Mouse (Mus musculus): ENCODE measurements around the gene Svep1.

Gene Svep1

GRCm38 (mm10) chr4:58206115-58206945 is at the start of gene Svep1:
Gene Svep1, minus strand, starts transcription at chr4:58206859.
- no peak for DNase-seq

- DNase-seq: peak; percentile 39
Observed at GRCm38 (mm10) chr4:58253410-58253809, 46.8 kb upstream of the Svep1 start.

DNA sequence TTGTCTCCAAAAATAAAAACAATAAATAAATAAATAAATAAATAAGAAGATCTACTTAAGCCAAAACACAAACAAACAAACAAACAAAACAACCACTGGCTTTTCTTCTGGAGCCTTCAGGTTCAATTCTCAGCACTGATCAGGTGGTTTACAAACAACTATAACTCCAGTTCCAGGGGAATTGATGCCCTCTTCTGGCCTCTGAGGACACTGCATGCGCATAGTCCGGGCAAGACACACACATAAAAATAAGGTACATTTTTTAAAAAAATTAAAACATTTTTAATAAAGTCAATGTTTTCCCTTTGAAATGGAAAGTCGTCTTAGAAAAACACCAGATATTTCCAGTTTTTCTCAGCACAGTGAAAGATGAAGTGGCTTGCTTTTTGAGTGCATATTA is 45.7 kb upstream of the Svep1 start:
- no peak for DNase-seq

GRCm38 (mm10) chr4:58245544-58245943 is 38.9 kb upstream of the Svep1 start:
- no peak for DNase-seq

DNA sequence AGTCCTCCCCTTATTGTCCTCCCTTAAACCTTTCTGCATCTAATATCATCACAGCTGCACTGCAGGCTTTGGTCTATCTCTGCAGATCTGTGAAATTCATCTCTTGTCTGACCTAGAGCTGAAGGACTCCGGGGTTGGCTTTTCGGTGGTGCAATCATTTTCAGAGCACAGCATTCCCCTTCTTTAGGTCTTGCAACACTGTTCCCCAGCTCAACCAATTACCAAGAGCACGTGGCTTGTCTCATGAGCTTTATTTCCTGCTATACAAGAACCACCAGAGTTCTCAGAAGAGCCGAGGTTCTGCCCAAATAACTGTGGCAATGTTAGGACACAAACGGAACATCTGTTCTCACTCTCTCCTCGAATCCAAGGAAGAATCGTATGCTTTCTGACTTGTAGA is 33.8 kb upstream of the Svep1 start:
- DNase-seq: no peak

DNA sequence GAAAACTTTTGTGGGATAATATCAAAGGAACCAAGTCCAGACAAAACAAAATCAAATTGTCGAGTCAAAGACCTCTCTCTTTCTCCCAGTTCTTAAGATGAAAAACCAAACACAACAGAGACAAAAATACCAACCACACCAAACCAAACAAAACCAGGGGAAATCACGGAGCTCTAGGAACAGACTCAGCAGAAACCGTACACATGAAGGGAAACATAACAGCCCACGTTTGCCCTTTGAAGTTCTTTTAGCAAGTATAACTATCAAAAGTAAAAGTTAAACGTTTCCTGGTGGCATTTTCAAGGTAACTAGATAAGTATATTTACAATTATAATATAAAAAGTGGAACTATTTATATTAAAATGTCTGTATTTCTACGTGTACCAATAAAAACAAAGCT is 29.2 kb upstream of the Svep1 start:
- no peak for DNase-seq

GRCm38 (mm10) chr4:58223499-58223898 is 16.8 kb upstream of the Svep1 start:
- DNase-seq: no peak

- no peak for DNase-seq
Observed at GRCm38 (mm10) chr4:58211374-58211773, 4.7 kb upstream of the Svep1 start.

DNA sequence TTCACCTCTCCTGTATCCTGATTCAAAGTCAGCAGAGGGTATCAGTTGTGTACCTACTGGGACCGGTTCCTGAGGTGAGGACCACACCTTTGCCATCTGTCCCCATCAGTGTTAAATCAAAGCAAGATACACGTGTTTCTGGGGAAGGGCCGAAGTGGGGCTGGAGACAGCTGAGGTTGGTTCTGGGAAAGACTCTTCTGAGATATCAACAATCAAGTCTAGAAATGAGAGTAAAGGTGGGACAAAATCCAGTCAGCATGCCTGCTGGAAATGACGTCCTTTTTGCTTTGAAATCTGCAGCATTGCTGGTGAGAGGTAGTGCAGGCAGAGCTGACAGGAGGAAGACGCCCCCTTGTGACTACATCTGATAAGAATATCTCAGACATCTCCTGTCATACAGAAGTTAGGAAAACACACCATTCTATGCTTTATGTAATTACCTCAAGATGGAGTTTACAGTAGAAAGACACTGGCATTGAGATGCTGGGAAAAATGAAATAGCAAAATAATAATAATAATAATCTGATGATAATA is 4.0 kb upstream of the Svep1 start:
- no peak for DNase-seq

- DNase-seq: no peak
Observed at GRCm38 (mm10) chr4:58205750-58206114, 927 bp downstream of the Svep1 start.

DNA sequence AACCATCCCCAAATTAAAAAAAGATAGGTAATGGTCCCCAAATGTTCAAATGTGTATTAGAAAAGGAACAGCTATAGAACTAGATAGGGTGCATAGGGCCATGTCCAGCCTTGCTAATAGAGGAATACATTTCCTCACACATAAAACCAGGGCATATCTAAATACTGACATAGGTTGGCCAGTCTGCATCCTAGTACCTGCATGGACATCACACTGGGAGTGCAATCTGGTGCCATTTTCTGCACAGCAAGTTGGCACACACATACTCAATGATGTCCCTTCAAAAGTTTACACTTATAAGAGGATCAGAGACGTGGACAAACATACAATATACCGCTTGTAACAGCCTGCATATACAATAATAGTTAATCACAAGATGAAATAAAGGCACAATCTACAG is 5.0 kb downstream of the Svep1 start:
- no peak for DNase-seq

DNA sequence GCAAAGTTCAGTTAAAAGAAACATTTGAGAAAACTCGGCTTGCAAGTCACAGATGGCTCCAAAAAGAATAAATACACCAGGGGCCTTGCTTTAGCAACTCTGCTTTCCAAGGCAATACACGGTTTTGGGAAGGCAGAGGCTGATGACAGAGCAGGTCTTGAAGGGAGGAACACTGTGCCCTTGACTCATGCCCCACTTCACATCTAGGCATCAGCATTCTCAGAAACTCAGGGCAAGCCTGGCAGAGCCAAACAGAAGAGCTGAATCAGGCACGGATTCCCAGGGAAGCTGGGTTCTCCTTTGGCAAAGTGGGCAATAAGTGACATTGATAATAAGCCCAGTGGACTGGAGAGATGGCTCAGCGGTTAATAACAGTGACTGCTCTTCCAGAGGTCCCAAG is 5.8 kb downstream of the Svep1 start:
- DNase-seq: no peak

GRCm38 (mm10) chr4:58197230-58197629 is 9.4 kb downstream of the Svep1 start:
- no peak for DNase-seq

GRCm38 (mm10) chr4:58196795-58197194 is 9.9 kb downstream of the Svep1 start:
- no peak for DNase-seq

DNA sequence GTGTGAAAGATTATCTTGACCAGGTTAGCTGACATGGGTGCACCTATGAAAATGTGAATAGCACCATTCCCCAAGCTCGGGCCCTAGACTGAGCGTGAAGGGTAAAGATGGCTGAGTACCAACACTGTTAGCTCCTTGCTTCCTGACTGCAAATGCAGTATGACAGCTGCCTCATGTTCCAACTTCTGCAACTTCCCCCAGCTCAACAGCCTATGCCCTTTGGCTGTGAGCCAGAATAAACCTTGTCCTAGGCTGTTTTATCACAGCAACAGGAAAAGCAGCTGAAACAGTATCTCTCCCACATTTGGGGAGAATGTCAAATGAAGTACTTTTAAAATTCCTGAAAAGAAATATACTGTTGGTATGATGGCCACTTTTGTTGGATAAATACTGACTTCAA is 10.7 kb downstream of the Svep1 start:
- DNase-seq: no peak

DNA sequence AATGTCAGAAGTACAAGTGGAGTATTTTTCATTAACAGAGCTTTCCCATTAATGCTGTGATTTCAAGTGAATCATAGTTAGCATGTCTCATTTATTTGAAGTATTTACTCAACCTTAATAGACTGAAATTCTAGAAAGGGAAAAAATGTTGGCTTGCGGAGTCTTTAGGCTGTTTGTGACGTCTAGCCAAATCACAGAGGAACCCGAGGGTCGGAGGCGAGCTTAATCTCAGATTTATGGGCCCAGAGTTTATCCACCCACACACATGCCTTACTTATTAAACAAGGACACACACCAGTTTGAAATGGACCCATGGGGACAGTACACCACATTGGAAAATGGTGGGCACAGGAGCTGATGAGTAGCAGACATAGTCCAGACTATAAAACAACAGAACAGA is 17.4 kb downstream of the Svep1 start:
- DNase-seq: no peak

DNA sequence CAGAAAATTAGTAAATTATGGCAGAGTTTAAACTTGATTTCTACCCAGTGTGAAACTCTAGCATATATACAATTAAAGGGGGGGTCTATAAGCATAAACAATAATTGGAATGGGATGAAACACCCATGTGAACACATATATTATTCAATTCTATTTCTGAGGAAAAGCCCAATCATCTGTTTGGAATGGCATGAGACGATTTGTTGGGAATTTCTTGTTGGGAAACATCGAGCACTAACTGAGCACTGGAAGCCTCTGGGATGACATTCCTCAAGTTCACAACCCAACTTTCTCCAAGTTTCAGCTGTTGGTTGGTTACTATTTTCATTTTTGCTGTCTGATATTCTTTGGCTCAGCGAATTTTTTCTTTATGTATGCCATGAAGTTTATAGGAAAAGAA is 21.3 kb downstream of the Svep1 start:
- DNase-seq: no peak

GRCm38 (mm10) chr4:58184681-58185341 is 21.8 kb downstream of the Svep1 start:
- no peak for DNase-seq

GRCm38 (mm10) chr4:58183897-58184296 is 22.8 kb downstream of the Svep1 start:
- no peak for DNase-seq

DNA sequence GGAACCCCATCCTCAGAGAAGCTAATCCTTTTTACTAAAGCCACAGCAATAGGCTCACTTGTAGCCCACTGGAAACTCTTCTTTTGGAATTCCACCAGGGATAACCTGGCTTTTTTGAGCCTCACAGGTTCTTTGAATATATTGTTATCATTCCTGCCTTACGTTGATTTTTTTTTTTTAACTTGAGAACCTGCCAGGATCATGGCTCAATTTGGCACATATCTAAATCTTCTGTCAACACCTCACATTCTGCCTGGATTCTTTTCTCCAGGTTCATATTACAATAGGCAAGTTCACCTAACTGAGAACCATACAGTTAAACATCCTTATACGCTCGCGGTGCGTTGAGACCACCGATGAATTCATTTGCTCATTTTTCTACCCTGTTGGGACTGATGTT is 28.2 kb downstream of the Svep1 start:
- no peak for DNase-seq

GRCm38 (mm10) chr4:58177256-58177655 is 29.4 kb downstream of the Svep1 start:
- DNase-seq: no peak

DNA sequence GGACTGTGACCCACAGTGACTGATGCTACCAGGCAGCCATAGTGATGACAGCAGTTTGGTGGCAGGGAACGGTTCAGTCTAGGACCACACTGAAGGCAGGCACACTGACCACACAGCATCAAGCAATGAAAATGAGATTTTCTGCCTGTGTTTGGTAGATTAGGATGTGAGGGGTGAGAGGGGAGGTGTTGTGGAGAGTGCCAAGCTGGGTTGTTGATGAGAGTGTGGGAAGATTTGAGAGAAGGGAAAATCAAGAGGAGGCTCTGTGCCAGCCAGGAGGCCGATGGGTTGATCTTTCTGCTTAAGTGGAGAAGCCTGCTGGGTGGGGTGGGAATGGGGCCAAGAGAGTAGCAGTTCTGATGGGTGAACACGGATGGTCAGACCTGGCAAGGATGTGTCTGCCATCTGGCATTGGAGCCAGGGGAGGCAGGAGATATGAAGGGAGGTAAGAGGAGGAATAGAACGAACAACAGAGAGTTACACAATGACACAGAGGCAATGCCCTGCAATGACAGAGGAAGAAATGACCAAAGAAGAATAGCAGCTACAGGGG is 32.1 kb downstream of the Svep1 start:
- DNase-seq: no peak

DNA sequence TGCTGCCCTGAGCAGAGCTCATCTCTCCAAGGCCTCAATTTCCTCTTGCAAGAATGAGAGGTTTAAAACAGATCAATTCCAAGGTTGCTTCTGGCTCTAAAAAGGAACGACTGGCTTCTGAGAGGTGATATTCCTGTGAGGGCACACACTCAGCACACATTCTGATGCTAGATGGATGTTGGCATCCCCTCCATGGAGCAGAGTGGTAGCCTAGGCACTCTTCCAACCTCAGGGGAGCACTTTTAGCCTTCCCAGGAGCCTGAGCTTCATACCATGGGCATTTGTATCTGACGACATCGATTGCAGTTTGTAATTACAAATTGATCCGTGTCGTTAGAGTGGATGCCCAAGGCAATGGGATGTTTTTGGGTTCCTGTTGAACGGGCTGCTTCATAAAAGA is 33.3 kb downstream of the Svep1 start:
- no peak for DNase-seq

DNA sequence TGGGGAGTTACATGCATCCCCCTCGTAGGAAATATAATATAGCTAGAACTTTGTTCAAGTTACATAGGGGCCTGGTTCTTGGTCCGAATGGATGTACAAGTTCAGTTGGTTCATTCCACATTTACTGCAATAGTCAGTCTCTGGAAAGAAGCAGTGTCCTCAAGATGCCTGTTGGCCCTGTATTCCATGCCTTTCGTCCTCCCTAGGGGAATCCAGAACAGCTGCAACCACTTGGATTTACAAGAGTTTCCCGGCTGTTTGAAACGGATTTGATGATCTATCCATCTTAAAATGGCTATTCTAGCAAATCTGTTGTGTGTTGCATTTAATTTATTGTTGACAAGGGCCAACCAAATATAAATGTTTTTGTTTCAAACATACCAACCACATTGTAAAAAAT is 36.2 kb downstream of the Svep1 start:
- DNase-seq: no peak

All from right cerebral cortex, adult 18-20 months (tissue).